Mouse (Mus musculus) MEL (cell line): ENCODE results near the gene Pbsn.

Experiments
- CTCF ChIP-seq, 3 experiments: IDR thresholded peaks in 2 of 3; conservative IDR thresholded peaks in 1 of 3; 2 replicates each; pipeline ENCODE4 v1.5.1; 2011 to 2012; ENCODE audit warnings: low read length in 3 of 3, low read depth in 2 of 3, mild to moderate bottlenecking in 2 of 3, improper control_type of control experiment in 1 of 3, inconsistent platforms in 1 of 3, mixed read lengths in 1 of 3, moderate library complexity in 1 of 3; ENCODE audit not compliant: control insufficient read depth in 1 of 3, insufficient read depth in 1 of 3, poor library complexity in 1 of 3, severe bottlenecking in 1 of 3
- ETS1 ChIP-seq: IDR thresholded peaks from 2 replicates; pipeline ENCODE4 v1.6.1; 2012; ENCODE audit warnings: low read depth, mild to moderate bottlenecking, inconsistent platforms, low read length, improper control_type of control experiment, moderate library complexity
- GATA1 ChIP-seq: IDR thresholded peaks from 2 replicates; pipeline ENCODE4 v1.6.1; 2011; ENCODE audit warnings: low read depth, low read length, improper control_type of control experiment
- MAFK ChIP-seq: IDR thresholded peaks from 2 replicates; pipeline ENCODE4 v1.6.1; 2011; ENCODE audit warnings: low read depth, mild to moderate bottlenecking, low read length, improper control_type of control experiment, borderline replicate concordance
- MAZ ChIP-seq: IDR thresholded peaks from 2 replicates; pipeline ENCODE4 v1.6.1; 2012; ENCODE audit warnings: low read depth, mild to moderate bottlenecking, inconsistent platforms, low read length, improper control_type of control experiment
- MYB ChIP-seq: IDR thresholded peaks from 2 replicates; pipeline ENCODE4 v1.6.1; 2011; ENCODE audit warnings: mild to moderate bottlenecking, low read depth, low read length, improper control_type of control experiment
- NELFE ChIP-seq: IDR thresholded peaks from 2 replicates; pipeline ENCODE4 v1.6.1; 2011; ENCODE audit warnings: low read depth, low read length, improper control_type of control experiment
- NRF1 ChIP-seq: IDR thresholded peaks from 2 replicates; pipeline ENCODE4 v1.6.1; 2014; ENCODE audit warnings: low read depth, mild to moderate bottlenecking, inconsistent platforms, low read length, improper control_type of control experiment, moderate library complexity; ENCODE audit not compliant: poor library complexity, insufficient read depth, severe bottlenecking
- POLR2A ChIP-seq, 2 experiments: IDR thresholded peaks; 2 replicates each; pipeline ENCODE4 v1.6.1; 2011 to 2012; ENCODE audit warnings: low read length in 2 of 2, mild to moderate bottlenecking in 2 of 2, control low read depth in 1 of 2, improper control_type of control experiment in 1 of 2, low read depth in 1 of 2, moderate library complexity in 1 of 2; ENCODE audit not compliant: control insufficient read depth in 1 of 2, insufficient read depth in 1 of 2, poor library complexity in 1 of 2
- TCF12 ChIP-seq: IDR thresholded peaks from 2 replicates; pipeline ENCODE4 v1.6.1; 2014; ENCODE audit warnings: low read depth, mild to moderate bottlenecking, inconsistent platforms, low read length, improper control_type of control experiment, moderate library complexity
- USF1 ChIP-seq: IDR thresholded peaks from 2 replicates; pipeline ENCODE4 v1.6.1; 2014; ENCODE audit warnings: low read depth, mild to moderate bottlenecking, inconsistent platforms, low read length, improper control_type of control experiment, moderate library complexity
- ZC3H11A ChIP-seq: IDR thresholded peaks from 2 replicates; pipeline ENCODE4 v1.6.1; 2012; ENCODE audit warnings: low read depth, mild to moderate bottlenecking, inconsistent platforms, low read length, improper control_type of control experiment

DNA sequence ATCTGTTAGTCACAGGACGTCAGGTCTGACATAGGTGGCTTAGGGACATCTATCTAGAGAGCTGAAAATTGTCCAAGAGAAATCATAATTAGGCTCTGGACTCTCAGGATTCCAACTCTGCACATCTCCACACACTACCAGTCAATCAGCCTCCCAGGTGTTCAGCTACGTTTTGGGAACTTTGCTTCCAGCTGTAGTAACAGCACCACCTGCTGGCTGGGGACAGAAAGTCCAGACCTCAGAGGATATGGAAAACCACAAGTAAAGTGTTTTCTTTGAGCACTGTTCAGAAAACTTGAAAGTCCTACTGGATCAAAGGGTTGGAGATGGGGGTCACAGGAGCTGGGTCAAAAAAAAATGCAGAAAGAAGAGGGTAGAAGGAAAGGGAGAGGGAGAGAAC, 44.8 kb downstream of the Pbsn start:
- TF ChIP-seq CTCF (IDR thresholded peaks at IDR 0.05 in 2 of 3, conservative IDR thresholded peaks at IDR 0.05 in 1 of 3; ENCODE audit: control insufficient read depth in 1 of 3, insufficient read depth in 1 of 3, low read depth in 2 of 3, low read length in 3 of 3, poor library complexity in 1 of 3, severe bottlenecking in 1 of 3) (peak; percentile 43 to 71 (median 65); a peak in 5 of 6 replicates), ZC3H11A (peak; percentile 52), MAFK (no peak), MYB (no peak), POLR2A (IDR thresholded peaks at IDR 0.05; ENCODE audit: control insufficient read depth in 1 of 2, insufficient read depth in 1 of 2, low read depth in 1 of 2, low read length in 2 of 2, poor library complexity in 1 of 2) (no peak), ETS1 (no peak), TCF12 (no peak), USF1 (no peak), GATA1 (no peak), NRF1 (no peak), MAZ (no peak), NELFE (no peak)
